Mouse (Mus musculus) splenic B cell, adult 2 months (primary cell): ENCODE data around the gene Lactb.

Source experiments
- DNase-seq: peaks from one replicate; pipeline ENCODE4 v3.0.0-alpha.2; 2011; ENCODE audit warnings: low read depth, low spot score
- H3K27me3 ChIP-seq: 2 replicates; pipeline ENCODE4 v1.6.1; 2012; ENCODE audit warnings: mild to moderate bottlenecking, low read length, moderate library complexity, mixed read lengths; ENCODE audit not compliant: control insufficient read depth, poor library complexity, insufficient read depth, severe bottlenecking
- H3K36me3 ChIP-seq: 2 replicates; pipeline ENCODE4 v1.6.1; 2012; ENCODE audit warnings: mild to moderate bottlenecking, low read length, moderate library complexity, mixed read lengths; ENCODE audit not compliant: control insufficient read depth, poor library complexity, insufficient read depth, severe bottlenecking

Lactb gene

GRCm38 (mm10) chr9:66991021-66991749, 15.9 kb upstream of the Lactb start:
- DNase-seq = no peak
- H3K27me3 ChIP-seq = no peaks in the 10 kb centered on the region
- no peaks in the 10 kb centered on the region for H3K36me3 ChIP-seq

- Histone ChIP-seq H3K27me3 (no peaks in the 10 kb centered on the region), H3K36me3 (no peaks in the 10 kb centered on the region)
- peak; percentile 23 for DNase-seq
Observed at GRCm38 (mm10) chr9:66990046-66990445, 14.8 kb upstream of the Lactb start.

GRCm38 (mm10) chr9:66989581-66989980, 14.3 kb upstream of the Lactb start:
- no peaks in the 10 kb centered on the region for H3K36me3 ChIP-seq
- no peak for DNase-seq
- H3K27me3 ChIP-seq = no peaks in the 10 kb centered on the region

GRCm38 (mm10) chr9:66988888-66989414, 13.7 kb upstream of the Lactb start:
- DNase-seq = no peak
- no peaks in the 10 kb centered on the region for H3K27me3 ChIP-seq
- H3K36me3 ChIP-seq = no peaks in the 10 kb centered on the region

- Histone ChIP-seq H3K36me3 (no peaks in the 10 kb centered on the region), H3K27me3 (no peaks in the 10 kb centered on the region)
- DNase-seq = no peak
Observed at GRCm38 (mm10) chr9:66988198-66988887, 13.1 kb upstream of the Lactb start.

GRCm38 (mm10) chr9:66985377-66985776, 10.1 kb upstream of the Lactb start:
- no peaks in the 10 kb centered on the region for H3K27me3 ChIP-seq
- H3K36me3 ChIP-seq = no peaks in the 10 kb centered on the region
- DNase-seq = no peak

GRCm38 (mm10) chr9:66982085-66982484, 6.8 kb upstream of the Lactb start:
- Histone ChIP-seq H3K27me3 (no peaks in the 10 kb centered on the region), H3K36me3 (no peaks in the 10 kb centered on the region)
- no peak for DNase-seq

- Histone ChIP-seq H3K36me3 (no peaks in the 10 kb centered on the region), H3K27me3 (no peaks in the 10 kb centered on the region)
- DNase-seq = peak; percentile 87
Observed at GRCm38 (mm10) chr9:66980458-66980857, 5.2 kb upstream of the Lactb start.

- peak; percentile 39 for DNase-seq
- Histone ChIP-seq H3K27me3 (no peaks in the 10 kb centered on the region), H3K36me3 (no peaks in the 10 kb centered on the region)
Observed at GRCm38 (mm10) chr9:66978468-66978867, 3.2 kb upstream of the Lactb start.

- peak; percentile 68 for DNase-seq
- H3K36me3 ChIP-seq = no peaks in the 10 kb centered on the region
- H3K27me3 ChIP-seq = no peaks in the 10 kb centered on the region
Observed at GRCm38 (mm10) chr9:66977982-66978381, 2.7 kb upstream of the Lactb start.

- DNase-seq = no peak
- Histone ChIP-seq H3K36me3 (no peaks in the 10 kb centered on the region), H3K27me3 (no peaks in the 10 kb centered on the region)
Observed at GRCm38 (mm10) chr9:66977121-66977520, 1.8 kb upstream of the Lactb start.

- Histone ChIP-seq H3K27me3 (no peaks in the 10 kb centered on the region), H3K36me3 (peaks cover 5% of the 10 kb centered on the region)
- DNase-seq = peak; percentile 96
Observed at GRCm38 (mm10) chr9:66974721-66975225, 511 bp downstream of the Lactb start.

- no peaks in the 10 kb centered on the region; the same call in 1 of the 2 replicates for H3K27me3 ChIP-seq
- no peak for DNase-seq
- H3K36me3 ChIP-seq = peaks cover 8% of the 10 kb centered on the region
Observed at GRCm38 (mm10) chr9:66971116-66971515, 4.2 kb downstream of the Lactb start.

- H3K27me3 ChIP-seq = no peaks in the 10 kb centered on the region; the same call in 1 of the 2 replicates
- peaks cover 8% of the 10 kb centered on the region for H3K36me3 ChIP-seq
- no peak for DNase-seq
Observed at GRCm38 (mm10) chr9:66967492-66967891, 7.8 kb downstream of the Lactb start.

- Histone ChIP-seq H3K36me3 (no peaks in the 10 kb centered on the region), H3K27me3 (no peaks in the 10 kb centered on the region)
- DNase-seq = no peak
Observed at GRCm38 (mm10) chr9:66961478-66961877, 13.8 kb downstream of the Lactb start.
